Mouse (Mus musculus): ENCODE results near the gene Umad1.

The Umad1 gene

DNA sequence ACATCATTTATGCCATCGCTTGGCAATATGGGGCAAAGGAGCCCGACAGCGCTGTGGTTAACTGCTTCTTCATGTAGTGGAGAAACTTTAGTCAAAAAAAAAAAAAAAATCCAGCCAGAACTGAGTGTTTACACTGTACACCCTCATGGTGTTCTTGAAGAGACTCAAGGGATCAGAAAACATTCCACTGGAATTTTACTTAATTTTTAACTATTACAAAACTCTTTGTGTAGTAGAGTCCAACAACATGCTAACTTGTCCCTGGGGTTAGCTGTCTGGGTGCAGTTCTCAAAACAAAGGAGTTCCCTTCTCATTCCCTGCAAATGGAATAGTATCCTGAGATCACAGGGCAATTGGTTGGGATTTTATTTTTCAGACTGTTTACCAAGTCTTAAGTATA lies 210.8 kb downstream of the Umad1 start:
- in situ Hi-C loops (cut with MboI, MseI): no loop called here

DNA sequence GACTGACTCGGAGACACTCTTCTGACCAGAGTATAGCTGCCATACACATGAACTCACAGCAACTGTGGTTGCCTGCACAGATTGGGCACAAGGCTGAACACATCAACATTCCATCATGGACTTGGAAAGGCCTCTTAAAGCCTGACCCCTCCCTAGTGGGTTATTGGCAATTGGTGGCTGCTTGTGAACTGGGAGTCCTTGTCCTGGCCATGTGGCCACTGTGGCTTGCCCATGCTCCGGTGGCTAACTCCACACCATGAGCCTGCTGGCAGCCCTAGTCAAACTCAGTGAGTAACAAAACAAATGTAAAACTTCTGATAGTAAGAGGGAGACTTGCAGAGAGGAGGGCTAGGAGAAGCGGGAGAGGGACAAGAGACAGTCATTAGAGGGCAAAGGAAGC lies 213.0 kb downstream of the Umad1 start:
- in situ Hi-C loops (cut with MboI, MseI): no loop called here

DNA sequence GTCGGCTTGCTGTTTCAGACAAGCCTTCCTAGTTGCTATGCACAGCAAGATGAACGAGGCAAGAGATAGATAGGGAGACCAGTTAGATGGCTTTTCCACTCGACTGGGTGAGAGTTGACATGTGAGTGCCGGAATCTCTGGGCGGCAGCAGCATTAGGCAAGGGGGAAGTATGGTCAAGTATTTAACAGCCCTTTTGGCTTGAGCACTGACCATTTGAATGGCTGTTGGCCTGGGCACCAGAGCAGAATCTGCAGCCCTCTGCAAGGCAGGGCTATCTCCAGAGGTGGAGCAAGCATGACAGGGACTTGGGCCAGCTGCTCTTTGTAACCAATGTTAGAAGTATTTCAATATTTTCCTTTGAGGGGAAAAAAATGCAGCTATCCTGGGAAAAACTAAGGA lies 213.8 kb downstream of the Umad1 start:
- in situ Hi-C loops (cut with MboI, MseI): no loop called here

DNA sequence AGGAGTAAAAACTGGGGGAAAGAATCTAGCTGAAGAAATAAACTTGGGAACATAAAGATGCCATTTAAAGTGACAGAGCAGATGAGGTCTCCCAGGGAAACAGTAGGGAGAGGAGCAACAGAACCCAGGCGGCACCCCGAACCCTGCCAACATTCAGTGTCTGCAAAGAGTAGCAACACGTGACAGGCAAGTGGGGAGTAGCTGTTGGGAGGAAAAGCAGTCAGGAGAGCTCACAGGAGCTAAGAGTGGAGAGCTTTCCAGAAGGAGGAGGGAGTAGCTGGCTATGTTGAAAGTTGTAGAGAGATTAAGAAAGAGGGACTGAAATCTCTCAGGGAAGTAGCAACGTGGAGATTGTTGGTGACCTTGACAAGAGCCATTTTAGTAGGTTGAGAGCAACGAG lies 214.4 kb downstream of the Umad1 start:
- in situ Hi-C loops (cut with MboI, MseI): no loop called here

DNA sequence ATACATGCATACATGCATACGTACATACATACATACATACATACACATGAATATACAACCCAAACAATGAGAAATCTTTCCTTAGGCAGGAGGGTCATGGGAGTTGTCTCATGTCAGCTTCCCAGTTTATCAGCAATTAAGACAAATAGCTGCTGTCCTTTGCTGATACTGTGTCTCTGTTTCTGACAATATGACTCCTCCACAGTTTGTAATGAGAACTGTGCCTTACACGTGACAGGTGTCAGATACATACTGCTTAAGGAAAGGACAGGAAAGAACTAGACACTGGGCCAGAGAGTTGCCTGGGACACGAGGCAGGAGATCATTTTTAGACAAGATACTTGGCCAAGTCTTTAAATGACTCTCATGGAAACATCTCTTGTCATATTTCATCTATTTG lies 215.2 kb downstream of the Umad1 start:
- in situ Hi-C loops (cut with MboI, MseI): no loop called here

DNA sequence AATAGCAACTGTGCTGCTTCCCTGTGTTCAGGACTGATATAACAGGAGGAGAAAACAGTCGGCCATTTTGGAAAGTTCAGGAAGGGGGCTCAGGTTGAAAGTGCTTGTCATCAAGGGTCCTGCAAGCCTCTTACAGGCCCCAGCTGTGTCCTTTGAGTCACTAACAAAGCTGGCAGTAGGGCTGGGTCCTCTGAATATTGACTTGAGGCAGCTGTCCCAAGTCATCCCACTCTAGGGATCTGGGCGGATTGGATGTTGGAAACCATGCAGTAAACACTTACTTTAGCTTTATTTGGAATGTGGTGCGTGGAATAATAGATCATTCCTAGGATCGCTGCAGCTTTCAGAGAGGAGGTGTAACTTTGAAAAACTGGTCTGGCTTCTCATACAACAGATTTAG lies 215.7 kb downstream of the Umad1 start:
- in situ Hi-C loops (cut with MboI, MseI): no loop called here

DNA sequence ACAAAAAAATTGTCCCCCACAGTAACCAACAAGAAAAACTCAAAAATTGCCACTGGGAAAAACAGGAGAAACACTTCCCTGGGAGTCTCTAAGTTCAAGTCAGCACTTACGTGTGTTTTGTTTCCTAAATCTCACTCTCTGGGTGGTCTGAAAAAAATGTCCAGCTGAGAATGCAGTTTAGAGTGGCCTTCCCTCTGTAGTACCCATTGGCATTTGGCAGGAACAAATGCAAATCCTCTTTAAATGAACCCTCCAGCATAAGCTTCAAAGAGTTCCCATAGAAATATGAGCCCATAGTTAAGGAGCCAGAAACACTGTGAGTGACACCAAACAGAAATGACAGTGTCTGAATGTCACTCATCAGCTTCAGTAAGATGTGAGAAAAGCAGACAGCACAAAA lies 220.1 kb downstream of the Umad1 start:
- in situ Hi-C loops (cut with MboI, MseI): no loop called here

DNA sequence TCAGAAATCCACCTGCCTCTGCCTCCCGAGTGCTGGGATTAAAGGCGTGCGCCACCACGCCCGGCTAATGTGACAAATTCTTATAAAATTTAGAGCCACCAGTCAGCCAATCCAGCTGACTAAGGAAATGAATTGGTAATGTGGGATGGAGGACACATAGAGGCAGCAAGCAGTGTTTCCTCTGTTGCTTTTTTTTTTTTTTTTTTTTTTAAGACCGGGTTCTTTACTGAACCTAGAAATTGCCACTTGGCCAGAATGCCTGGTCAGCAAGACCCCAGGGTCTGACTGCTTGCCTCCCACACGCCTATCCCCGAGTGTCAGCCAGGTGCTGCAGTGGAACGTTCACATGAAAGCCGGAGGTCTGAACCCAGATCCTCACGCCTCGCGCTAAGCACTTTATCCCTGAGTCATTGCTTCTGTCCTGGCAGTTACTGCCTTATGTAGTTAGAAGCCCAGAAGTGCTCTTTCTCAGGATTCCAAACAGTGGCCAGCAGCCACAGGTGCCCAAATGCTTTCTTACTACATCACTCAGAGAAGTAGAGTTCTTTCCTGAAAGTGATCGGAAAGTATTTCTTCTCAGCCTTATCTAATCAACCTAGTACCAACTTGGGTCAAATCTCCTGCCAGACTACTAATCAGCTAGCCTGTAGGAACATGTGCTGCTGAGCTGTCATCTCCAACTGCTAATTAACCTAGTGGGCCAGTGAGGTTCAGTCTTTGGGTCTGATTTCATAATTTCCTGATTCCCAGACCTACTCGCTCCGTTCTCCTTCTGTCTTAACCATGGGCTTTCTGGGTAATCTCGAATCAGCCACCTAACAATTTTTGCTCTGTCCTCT lies 225.6 kb downstream of the Umad1 start:
- in situ Hi-C loops (cut with MboI, MseI): no loop called here

DNA sequence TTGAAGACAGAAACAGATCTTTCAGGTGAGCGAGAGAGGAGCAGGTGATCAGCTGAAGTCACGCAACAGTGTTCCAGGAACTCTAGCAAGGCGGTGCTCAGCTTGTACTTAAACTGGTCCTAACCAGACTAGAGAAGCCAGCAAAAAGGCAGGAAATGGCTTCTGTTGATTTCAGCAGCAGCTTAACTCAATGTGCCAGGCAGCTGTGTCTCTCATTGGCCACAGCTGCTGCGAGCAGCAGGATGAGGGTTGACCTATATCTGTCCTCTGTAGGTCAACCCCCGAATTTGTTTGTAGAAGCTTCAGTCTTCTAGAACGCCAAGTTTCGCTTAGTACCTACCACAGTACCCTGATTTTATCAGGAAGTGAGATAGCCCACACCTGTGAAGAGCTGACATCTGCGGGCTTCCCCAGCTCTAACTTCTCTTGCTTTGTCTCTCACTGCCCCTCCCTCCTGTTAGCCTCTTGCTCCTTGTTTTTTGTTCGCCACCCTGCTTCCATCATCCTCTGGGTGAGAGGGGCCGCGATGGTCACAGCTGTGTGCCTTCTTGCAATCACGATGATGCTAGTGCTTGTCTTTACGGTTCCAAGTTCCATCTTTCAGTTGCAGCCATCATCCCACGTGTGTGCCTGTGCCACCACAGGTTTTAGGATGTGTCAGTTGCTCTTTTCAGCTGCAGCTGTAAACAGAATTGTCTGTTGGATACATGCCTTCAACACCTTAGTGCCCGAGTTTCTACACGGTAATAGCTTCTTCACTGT lies 226.5 kb downstream of the Umad1 start:
- in situ Hi-C loops (cut with MboI, MseI): no loop called here

DNA sequence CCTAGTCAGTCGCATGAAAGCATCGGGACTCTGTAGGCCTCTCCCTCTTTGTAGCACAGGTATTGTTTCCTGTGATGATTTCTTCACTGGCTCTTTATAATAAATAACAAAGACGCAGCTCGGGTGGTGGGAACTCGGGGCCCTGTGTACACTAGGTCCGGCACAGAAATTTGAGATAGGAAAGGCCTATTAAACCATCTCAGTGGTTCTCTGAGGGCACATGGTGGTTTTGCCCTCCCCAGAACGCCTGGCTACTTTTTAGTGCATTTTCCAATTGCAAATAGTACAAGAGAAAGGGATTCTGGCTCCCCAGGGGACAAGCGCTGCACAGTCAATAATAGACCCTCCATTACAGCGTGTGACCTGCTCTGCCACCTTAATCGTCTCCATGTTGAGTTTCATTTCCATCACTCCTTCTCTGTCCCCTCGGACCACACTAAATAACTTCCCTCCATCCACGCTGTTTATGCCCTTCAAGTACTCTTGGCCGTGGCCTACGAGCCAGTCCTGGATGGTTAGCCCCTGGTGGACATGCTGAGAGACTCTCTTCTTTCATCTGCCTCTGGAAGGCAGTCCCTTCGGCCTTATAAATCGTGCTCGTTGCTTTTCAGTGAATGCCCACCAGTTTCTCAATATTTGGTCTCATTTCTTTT lies 227.4 kb downstream of the Umad1 start:
- in situ Hi-C loops (cut with MboI, MseI): no loop called here

DNA sequence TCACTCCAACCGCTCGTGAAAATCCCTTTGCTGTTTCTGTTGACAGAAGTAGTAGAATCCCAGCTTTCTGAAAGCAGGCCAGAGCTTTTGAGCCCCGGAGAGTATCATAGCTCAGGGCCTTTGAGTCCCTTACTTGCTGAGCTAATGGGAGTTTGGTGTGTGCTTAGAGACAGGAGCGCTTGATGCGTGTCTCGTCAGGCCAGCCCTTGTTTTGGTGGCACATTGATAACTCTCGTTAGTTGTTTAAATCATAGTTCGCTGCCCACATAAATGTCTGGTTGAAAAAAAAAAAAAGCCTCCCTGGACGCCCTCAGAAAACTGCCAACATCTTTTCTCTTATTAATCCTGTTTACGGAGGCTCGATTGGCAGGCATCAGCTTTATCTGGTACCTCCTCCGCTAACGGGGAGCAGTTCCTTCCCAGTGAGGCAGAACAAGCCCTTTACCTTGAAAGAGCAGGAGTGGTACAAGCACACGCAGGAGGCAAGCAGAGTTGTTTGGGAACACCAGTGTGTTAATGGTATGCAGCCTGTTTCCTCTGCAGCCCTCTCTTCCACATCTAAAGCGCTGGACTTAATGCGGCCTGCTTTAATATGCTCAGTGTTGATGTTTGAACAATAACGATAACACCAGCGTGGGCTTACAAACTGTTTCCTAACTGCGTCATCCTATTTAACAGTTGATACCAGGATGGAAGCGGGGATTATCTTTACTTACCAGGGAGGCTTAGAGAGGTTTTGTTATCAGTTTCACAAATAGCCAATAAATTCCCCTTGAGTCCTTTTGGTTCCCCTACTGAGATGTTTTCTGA lies 228.2 kb downstream of the Umad1 start:
- in situ Hi-C loops (cut with MboI, MseI): no loop called here

DNA sequence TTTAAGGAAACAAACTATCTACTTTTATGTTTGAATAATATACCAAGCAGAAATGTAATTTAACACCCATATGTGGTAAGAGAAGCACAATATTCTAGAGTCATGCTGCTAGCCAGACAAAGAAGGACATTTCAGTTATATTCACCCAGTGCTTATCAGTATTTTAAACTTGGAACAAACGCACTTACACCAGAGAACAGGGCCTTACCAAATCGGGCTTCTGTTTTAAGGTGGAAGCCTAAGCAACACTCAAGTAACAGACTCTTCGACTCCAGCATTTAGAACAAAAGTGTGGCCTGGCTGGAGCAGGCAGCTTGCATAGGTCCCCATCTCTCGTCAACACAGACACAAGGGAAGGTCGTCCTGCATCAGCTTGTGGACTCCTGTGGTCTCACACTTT lies 229.2 kb downstream of the Umad1 start:
- in situ Hi-C loops (cut with MboI, MseI): no loop called here

DNA sequence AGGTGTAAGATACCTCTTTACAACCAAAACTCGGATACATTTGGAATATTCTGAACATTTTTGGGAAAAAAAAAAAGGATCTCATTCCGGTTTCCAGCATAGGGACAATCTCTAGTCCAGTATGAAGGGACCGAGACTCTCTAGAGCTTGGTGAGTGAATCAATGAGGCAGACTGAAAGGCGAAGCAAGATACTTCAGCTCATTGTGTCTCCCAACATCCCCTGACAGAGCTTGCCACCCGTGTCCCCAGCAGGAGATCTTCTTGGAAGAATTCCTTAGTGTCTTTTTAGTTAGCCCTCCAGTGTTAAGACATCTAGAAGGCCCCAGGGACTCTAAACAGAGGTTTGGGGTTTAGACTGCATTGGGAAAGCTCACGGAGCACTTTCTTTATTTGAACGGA lies 230.2 kb downstream of the Umad1 start:
- in situ Hi-C loops (cut with MboI, MseI): no loop called here

DNA sequence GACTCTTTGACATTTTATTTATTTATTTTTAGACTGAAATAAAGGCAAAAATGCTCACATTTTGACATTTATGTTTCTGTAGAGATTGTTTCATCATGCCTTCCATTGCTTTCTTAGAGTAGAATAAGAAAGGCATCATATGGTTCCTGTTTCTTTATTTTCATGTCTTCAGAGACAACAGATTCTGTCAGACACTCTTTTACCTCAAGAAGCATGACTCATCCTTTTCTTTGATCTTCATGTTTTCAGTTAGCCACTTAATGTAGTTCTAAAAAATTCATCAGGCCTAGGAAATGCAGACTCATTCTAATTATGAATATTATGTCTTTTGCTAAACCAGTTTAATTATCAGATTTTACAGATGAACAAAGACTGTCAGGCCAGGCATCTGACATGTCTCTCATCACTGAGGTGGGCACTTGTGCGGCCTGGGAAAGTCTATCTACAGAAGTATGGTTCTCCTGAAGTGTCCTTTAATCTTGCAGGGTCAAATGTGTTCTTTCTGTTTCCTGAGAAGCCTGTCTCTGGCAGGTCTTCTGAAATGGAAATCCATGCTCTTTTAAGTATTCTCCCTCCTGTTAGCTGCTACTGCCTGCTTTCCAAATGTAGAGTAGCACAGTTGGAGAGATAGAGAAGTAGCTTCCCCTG lies 231.0 kb downstream of the Umad1 start:
- in situ Hi-C loops (cut with MboI, MseI): loop anchor here (5.0 to 10.0 kb wide), 2 partner anchors 633 to 635 kb away; no protein-coding TSS in a partner anchor

DNA sequence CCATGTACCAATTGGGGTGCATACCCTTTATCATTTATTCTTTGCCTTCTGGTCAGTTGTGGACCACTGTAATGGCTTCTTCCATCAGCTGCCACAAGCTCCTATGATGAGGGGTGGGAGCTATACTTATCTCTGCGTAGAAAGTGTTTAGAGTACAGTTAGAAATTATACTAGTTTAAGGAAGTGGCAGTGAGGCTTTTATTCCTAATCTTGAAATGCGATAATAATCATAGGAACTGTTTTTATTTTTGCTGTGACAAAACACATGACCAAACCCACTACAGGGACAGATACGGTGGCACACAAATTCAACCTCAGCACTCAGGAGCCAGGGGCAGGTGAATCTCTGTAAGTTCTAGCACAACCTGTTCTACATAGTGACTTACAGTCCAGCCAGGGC lies 233.2 kb downstream of the Umad1 start:
- in situ Hi-C loops (cut with MboI, MseI): loop anchor here (5.0 to 10.0 kb wide), 2 partner anchors 635 to 637 kb away; no protein-coding TSS in a partner anchor

DNA sequence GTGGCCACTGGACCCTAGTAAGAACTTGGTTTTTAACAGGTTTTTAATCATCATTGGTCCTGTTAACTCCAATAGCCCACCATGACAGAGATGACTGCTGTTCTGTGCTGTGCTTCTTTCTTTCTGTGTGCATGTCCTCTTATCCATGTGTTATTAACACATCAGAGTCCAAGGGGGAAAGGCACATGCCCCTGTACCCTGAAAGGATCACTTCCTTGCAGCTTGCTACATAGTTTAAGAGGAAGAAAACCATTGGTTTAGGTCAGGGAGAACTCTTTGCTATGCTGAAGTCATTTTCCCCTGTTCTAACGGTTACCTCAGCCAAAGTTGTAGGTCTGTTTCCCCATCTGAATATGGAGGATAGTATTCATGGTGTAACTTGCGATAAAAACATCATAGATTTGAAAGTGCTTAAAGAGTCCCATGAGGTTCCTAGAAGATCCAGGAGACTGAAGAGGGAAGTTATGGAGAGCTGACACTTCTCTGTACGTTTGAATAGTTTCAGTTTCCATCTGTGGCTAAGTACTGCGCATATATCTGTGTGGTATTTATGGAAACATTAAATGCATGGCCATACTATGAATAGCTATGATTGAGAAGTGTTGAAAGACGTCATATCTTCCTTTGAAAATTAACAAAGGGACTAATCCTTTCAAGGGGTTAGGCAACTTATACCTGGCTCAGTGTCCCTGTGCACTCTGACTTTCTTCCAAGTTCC lies 236.2 kb downstream of the Umad1 start:
- in situ Hi-C loops (cut with MboI, MseI): loop anchor here (5.0 to 10.0 kb wide), 3 partner anchors 218 to 640 kb away; no protein-coding TSS in a partner anchor

DNA sequence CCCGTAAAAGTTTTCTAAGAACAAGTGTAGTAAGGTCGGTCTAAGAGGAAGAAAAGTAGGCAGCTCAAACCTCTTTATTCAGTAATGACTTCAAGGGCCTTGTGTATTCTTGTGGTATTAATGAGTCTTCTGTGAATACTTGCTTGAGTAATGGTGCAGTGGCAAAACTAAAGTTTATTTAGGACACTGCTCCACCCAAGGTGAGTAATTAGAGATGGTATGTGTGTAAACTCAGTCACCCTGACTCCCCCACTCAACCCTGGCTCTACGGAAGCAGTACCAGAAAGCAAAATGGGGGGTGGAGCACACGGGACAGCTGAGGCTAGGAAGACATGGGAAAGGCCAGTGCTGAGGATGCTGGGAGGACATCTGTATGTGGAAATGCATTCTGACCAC lies 236.7 kb downstream of the Umad1 start:
- in situ Hi-C loops (cut with MboI, MseI): loop anchor here (5.0 to 10.0 kb wide), 3 partner anchors 219 to 641 kb away; no protein-coding TSS in a partner anchor

DNA sequence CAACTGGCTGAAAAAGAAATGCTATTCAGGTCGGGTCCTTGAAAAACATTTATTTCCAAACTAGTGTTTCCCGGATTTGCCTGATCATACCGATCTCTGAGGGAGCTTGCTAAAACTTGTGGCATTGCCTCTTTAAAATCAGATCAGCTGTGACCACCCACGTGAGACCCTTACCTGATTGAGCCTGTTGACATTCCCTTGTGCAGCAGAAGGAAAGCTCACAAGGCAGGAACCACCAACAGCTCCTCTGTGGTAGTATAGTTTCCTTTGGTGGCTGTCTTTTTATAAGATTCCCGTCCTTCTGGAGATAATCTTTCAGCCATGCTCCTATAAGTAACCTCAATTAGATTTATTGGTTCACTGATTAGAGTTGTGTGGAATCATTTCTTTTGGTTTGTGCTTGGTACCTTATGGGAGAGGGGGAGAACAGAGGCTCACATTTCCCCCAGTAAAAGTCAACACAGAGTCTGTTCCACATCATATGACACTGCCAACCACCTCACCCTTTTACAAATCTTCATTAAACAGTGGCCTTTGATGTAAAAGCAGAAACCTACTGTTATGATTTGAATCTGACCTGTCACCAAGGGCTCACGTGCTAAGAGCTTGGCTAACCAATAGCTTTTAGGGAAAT lies 238.3 kb downstream of the Umad1 start:
- in situ Hi-C loops (cut with MboI, MseI): loop anchor here (5.0 to 10.0 kb wide), 3 partner anchors 220 to 643 kb away; no protein-coding TSS in a partner anchor

DNA sequence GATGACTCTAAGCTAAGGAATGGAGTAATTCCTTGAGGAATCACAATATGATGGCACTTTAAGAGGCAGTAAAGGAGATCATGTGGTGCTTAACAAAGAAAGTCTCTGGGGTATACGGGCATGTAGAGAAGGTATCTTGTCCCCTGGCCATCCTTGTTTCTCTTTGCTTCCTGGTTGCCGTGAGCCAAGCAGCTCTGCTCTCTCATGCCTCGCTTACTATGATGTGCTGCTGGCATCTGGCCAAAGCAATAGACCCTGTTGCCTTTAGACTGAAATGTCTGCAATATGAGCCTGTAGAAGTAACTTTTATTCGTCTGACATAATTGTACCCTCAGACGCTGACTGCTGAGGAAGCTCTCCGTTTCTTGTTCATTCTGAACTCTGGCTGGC lies 238.8 kb downstream of the Umad1 start:
- in situ Hi-C loops (cut with MboI, MseI): loop anchor here (5.0 to 10.0 kb wide), 3 partner anchors 221 to 643 kb away; no protein-coding TSS in a partner anchor
